Mouse (Mus musculus): ENCODE results near the gene Rbm19. TPM values are rescaled to one million over a fixed set of nuclear protein-coding genes. Genes with fewer than 3 reads are reported as not detected.

Rbm19 gene
- polyA plus RNA-seq (2015; fragmentation: Nextera tagmentation; extraction: Ambion mirVana), result 28.4 and 28.8 TPM in 2 replicates

DNA sequence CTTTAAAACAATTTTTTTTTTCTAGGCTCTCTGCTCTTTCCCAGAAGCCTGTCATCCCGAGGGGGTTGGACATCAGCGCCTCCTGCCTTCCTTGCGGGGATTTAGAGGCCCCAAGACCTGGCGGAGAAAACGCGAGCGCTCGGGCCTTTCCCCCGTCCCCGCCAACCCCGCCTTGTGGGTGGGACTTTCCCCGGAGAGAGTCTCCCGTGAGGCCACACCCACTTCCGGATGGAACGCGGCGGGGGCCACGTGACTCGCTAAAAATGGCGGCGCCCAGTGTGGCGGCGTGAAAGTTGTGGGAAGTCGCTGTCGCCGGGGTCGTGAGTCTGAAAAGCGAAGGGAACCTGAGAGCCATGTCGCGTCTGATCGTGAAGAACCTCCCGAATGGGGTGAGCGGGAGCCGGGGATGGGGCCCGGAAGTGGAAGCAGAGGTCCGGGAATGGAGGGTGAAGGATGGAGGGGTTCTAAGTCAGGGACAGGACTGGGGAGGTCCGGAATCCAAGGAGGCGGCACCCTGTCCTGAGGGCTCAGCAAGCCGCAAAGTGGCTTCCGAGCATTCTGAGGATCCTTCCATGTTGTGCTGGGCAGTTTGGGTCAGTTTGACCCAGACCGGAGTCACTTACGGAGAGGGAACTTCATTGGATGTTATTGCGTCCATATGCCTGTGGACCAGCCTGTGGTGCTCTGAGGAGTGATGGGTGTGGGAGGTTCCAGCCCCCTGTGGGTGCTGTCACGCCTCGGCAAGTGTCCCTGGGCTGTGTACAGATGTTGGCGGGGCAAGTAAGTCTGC, at the start of gene Rbm19:
Rbm19 (plus strand) TSS at position 205 of the 790 bp plus-strand sequence.
- Histone ChIP-seq H3K9me3 (no peaks in the 10 kb centered on the region), H3K4me2 (peak within 1 kb of the TSS; percentile 87), H3K4me1 (peaks cover 7% of the 10 kb centered on the region), H3K27me3 (no peaks in the 10 kb centered on the region), H3K36me3 (peaks cover 26% of the 10 kb centered on the region), H3K9ac (peak within 1 kb of the TSS; percentile 84), H3K27ac (peak within 1 kb of the TSS; percentile 51; the same call in 1 of the 2 replicates), H3K4me3 (peak within 1 kb of the TSS; percentile 84)
- WGBS, result 1% methylated on average over 46 of the region's 46 CpGs
- ATAC-seq (ENCODE audit: insufficient number of reproducible peaks, insufficient read depth, low FRiP score, low TSS enrichment, low read depth), result peak; percentile 84; the same call in 1 of the 2 replicates

DNA sequence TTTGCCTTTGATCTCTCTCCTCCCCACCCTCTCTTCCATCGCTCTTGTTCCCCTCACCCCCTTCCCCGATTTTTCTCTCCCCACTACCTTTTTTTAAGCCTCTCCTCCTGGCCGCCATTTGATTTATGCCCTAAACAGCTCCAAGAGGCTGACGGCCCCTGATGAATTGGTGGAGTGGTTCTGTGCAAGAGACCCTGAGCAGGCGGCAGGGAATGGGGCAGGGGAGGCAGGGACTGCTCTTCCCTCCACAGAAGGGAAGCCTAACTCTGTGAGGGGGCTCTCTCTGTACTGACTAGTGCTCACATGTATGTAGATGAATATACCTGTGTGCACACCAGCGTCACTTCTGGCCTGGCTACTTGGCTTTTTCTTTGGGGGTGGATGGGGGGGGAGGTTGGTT, 49.0 kb upstream of the Rbm19 start:
- ATAC-seq (ENCODE audit: insufficient number of reproducible peaks, insufficient read depth, low FRiP score, low TSS enrichment, low read depth), result no peak
- WGBS, result 56% methylated on average over 6 of the region's 6 CpGs
- Histone ChIP-seq H3K9me3 (no peaks in the 10 kb centered on the region), H3K27ac (no peak overlapping the region), H3K4me3 (no peak overlapping the region), H3K36me3 (no peaks in the 10 kb centered on the region), H3K27me3 (peaks cover 4% of the 10 kb centered on the region; the same call in 1 of the 2 replicates), H3K4me2 (no peak overlapping the region), H3K9ac (no peak overlapping the region), H3K4me1 (no peaks in the 10 kb centered on the region)

DNA sequence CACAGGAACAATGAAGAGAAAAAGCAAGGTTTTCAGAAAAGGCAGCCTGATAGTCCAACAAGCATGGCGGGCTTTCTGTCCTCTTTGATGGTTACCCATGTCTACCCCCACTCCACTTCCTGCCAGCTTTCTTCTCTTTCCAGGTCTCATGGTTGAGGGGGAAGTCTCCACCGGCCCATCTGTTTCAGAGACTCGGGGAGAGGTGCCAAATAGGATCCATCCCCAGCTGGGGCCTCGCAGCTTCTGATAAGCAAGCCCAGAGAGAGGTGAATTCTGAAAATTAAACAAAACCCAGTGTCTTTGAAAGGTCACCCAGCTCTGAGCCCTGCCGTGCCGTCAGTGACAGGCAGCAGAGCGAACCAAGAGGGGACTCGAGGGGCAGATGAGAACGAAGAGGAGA, 42.2 kb upstream of the Rbm19 start:
- no peak overlapping the region for H3K4me2 ChIP-seq
- no peak for ATAC-seq (ENCODE audit: insufficient number of reproducible peaks, insufficient read depth, low FRiP score, low TSS enrichment, low read depth)
- WGBS, result 74% methylated on average over 9 of the region's 9 CpGs
- no peaks in the 10 kb centered on the region for H3K4me1 ChIP-seq
- H3K9me3 ChIP-seq, result no peaks in the 10 kb centered on the region
- no peak overlapping the region for H3K4me3 ChIP-seq
- peaks cover 4% of the 10 kb centered on the region; the same call in 1 of the 2 replicates for H3K27me3 ChIP-seq
- no peak overlapping the region for H3K27ac ChIP-seq
- no peaks in the 10 kb centered on the region for H3K36me3 ChIP-seq
- H3K9ac ChIP-seq, result no peak overlapping the region

DNA sequence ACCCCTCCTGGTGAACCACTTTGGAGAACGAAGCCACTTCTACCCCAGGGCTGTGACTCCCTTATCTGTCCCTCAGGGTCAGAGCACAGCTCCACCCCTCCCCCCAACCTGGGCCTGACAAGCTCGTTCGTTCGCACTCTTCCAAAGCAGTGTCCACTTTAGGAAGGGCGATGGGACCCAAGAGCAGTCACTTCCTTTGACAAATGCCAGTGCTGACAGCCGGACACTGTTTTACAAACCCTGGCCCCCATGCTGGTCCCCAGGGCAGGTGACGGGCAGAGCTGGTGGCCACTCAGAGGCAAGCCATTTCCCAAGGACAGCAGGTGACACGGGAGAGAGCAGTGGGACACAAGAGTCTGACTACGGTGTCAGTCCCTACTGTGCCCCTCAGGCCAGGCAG, 36.2 kb upstream of the Rbm19 start:
- Histone ChIP-seq H3K9me3 (no peaks in the 10 kb centered on the region), H3K4me2 (no peak overlapping the region), H3K4me3 (no peak overlapping the region), H3K27ac (no peak overlapping the region), H3K9ac (no peak overlapping the region), H3K36me3 (no peaks in the 10 kb centered on the region), H3K4me1 (no peaks in the 10 kb centered on the region), H3K27me3 (peaks cover 10% of the 10 kb centered on the region; the same call in 1 of the 2 replicates)
- ATAC-seq (ENCODE audit: insufficient number of reproducible peaks, insufficient read depth, low FRiP score, low TSS enrichment, low read depth), result no peak
- WGBS, result 69% methylated on average over 9 of the region's 9 CpGs

DNA sequence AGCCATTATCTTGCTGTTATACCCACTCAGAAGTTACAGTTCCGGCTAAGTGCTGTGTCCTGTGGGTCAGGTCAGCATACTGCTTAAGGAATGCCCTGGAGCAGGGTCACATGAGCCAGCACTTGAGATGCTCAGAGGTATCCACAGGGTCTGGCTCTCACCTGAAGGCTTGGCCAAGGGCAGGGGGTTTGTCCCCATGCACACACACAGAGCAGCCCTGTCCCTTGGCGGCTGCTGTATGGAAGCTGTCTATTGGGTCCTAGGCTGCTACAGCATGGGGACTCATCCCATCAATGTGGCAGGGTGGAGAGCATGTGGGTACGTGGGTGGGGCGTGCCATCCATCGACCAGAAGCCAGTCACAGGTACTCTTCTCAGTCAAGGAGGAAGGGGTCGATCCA, 35.8 kb upstream of the Rbm19 start:
- Histone ChIP-seq H3K36me3 (no peaks in the 10 kb centered on the region), H3K4me3 (no peak overlapping the region), H3K27me3 (peaks cover 10% of the 10 kb centered on the region; the same call in 1 of the 2 replicates), H3K27ac (no peak overlapping the region), H3K4me1 (no peaks in the 10 kb centered on the region), H3K9me3 (no peaks in the 10 kb centered on the region), H3K9ac (no peak overlapping the region), H3K4me2 (no peak overlapping the region)
- 83% methylated on average over 6 of the region's 6 CpGs for WGBS
- no peak for ATAC-seq (ENCODE audit: insufficient number of reproducible peaks, insufficient read depth, low FRiP score, low TSS enrichment, low read depth)

DNA sequence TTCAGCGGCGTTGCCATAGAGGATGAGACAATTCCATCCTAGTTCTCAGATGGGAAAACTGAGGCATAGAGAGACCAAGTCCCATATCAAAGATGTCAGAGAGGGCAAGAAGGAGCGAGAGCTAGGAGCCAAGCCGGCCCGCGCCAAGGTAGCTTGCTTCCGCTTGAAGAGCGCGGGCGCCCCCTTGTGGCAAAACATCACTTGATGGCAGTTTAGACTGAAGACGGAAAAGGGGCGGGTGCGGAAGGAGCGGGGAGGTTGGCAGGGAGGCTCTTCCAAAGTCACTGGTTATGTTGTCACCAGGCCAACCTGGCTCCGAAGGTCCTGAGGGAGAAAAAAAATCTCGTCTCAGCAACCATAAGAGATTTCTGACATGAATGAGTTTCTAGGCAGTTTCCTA, 27.7 kb upstream of the Rbm19 start:
- Histone ChIP-seq H3K4me1 (no peaks in the 10 kb centered on the region), H3K4me2 (no peak overlapping the region; the same call in 1 of the 2 replicates), H3K9ac (no peak overlapping the region), H3K4me3 (no peak overlapping the region), H3K9me3 (no peaks in the 10 kb centered on the region), H3K27ac (no peak overlapping the region), H3K27me3 (peaks cover 48% of the 10 kb centered on the region), H3K36me3 (no peaks in the 10 kb centered on the region)
- no peak for ATAC-seq (ENCODE audit: insufficient number of reproducible peaks, insufficient read depth, low FRiP score, low TSS enrichment, low read depth)
- 2% methylated on average over 16 of the region's 16 CpGs for WGBS

DNA sequence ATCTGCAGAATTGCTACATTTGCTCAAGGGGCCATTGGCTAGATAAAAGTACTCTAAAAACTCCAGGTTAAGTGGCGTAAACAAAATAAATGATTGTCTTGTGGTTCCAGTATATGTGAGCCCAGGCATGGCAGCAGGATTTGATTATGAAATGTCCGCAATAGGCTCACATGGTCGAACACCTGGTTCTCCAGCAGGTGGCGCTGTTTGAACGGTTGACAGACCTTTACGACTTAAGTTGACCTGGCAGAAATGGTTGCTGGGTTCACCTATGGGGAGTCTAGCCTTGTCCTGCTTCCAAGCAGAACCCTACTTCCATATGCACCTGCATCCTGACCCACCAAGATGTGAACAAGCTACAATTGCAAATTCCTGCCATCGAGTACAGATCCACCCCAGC, 21.7 kb upstream of the Rbm19 start:
- Histone ChIP-seq H3K9me3 (no peaks in the 10 kb centered on the region), H3K4me3 (no peak overlapping the region), H3K4me1 (0 out of 2 replicates have a peak, but pooled peaks cover 7% of the 10 kb centered on the region), H3K27ac (no peak overlapping the region), H3K9ac (no peak overlapping the region), H3K36me3 (no peaks in the 10 kb centered on the region), H3K4me2 (no peak overlapping the region), H3K27me3 (peaks cover 31% of the 10 kb centered on the region)
- WGBS, result 52% methylated on average over 7 of the region's 7 CpGs
- no peak for ATAC-seq (ENCODE audit: insufficient number of reproducible peaks, insufficient read depth, low FRiP score, low TSS enrichment, low read depth)

DNA sequence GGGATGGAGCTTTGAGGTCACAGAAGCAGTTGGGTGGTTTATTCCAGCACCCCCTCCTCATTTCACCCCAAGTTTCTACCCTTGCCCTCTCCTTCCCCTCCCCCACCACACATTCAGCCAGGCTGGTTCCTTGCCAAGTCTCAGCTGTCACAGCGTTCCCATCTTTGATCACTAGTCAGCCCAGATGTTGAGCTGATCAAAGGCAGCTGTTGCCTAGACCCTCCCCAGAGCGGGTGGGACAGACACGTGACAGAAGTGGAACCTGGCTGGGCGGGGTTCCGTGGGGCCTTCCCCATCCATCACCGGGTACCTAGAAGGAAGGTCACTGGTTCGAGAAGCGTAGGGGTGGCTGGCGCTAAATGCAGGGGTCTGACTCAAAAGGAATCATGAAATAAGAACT, 19.2 kb upstream of the Rbm19 start:
- H3K4me1 ChIP-seq, result 0 out of 2 replicates have a peak, but pooled peaks cover 7% of the 10 kb centered on the region
- WGBS, result 36% methylated on average over 9 of the region's 9 CpGs
- no peak for ATAC-seq (ENCODE audit: insufficient number of reproducible peaks, insufficient read depth, low FRiP score, low TSS enrichment, low read depth)
- H3K36me3 ChIP-seq, result no peaks in the 10 kb centered on the region
- 0 out of 2 replicates have a peak, but pooled peaks cover 3% of the 10 kb centered on the region for H3K9me3 ChIP-seq
- no peak overlapping the region for H3K27ac ChIP-seq
- peaks cover 8% of the 10 kb centered on the region for H3K27me3 ChIP-seq
- H3K9ac ChIP-seq, result no peak overlapping the region
- H3K4me3 ChIP-seq, result no peak overlapping the region
- H3K4me2 ChIP-seq, result no peak overlapping the region

DNA sequence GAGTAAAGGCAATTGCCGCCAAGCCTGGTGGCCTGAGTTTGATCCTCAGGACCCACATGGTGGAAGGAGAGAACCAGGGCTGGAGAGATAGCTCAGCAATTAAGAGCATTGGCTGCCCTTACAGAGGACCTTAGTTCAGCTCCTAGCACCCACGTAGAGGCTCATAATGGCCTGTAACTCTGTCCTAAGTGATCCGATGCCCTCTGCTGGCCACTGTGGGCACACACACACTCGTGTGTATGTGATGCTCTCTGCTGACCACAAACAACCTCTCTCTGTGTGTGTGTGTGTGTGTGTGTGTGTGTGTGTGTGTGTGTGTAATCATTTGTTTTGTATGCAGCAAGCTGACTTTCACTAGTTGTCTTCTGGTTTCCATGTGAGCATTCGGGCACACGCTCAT, 15.5 kb upstream of the Rbm19 start:
- no peak overlapping the region for H3K4me3 ChIP-seq

DNA sequence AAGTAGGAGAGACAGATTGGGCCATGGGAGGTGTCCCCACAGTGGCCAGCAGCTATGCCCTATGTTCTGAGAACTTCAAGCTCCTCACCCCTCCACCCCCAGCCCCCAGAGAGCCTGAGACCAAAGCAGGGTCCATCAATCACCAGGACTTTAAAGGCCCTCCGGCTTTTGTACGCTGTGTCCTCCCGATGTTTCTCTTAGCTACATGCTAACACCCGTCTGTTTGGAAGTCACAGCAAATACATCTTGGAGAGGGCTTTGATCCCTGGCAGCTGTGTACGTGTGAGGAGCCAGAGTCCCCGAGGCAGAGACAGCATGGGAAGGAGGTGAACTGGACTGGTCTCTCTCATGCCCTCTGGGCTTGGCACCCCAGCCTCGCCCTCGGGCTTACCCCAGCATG, 14.2 kb upstream of the Rbm19 start:
- Histone ChIP-seq H3K4me1 (0 out of 2 replicates have a peak, but pooled peaks cover 3% of the 10 kb centered on the region), H3K4me3 (no peak overlapping the region), H3K27me3 (peaks cover 5% of the 10 kb centered on the region), H3K9me3 (0 out of 2 replicates have a peak, but pooled peaks cover 3% of the 10 kb centered on the region), H3K36me3 (no peaks in the 10 kb centered on the region), H3K4me2 (no peak overlapping the region), H3K27ac (no peak overlapping the region), H3K9ac (no peak overlapping the region)
- no peak for ATAC-seq (ENCODE audit: insufficient number of reproducible peaks, insufficient read depth, low FRiP score, low TSS enrichment, low read depth)
- 83% methylated on average over 8 of the region's 8 CpGs for WGBS

More for the DNA sequence above, 15.5 kb upstream of the Rbm19 start:
- Histone ChIP-seq H3K36me3 (no peaks in the 10 kb centered on the region), H3K4me2 (no peak overlapping the region), H3K4me1 (0 out of 2 replicates have a peak, but pooled peaks cover 7% of the 10 kb centered on the region), H3K9me3 (0 out of 2 replicates have a peak, but pooled peaks cover 3% of the 10 kb centered on the region), H3K27me3 (no peaks in the 10 kb centered on the region; the same call in 1 of the 2 replicates), H3K9ac (no peak overlapping the region), H3K27ac (no peak overlapping the region)
- 84% methylated on average over 6 of the region's 6 CpGs for WGBS
- ATAC-seq (ENCODE audit: insufficient number of reproducible peaks, insufficient read depth, low FRiP score, low TSS enrichment, low read depth), result no peak

DNA sequence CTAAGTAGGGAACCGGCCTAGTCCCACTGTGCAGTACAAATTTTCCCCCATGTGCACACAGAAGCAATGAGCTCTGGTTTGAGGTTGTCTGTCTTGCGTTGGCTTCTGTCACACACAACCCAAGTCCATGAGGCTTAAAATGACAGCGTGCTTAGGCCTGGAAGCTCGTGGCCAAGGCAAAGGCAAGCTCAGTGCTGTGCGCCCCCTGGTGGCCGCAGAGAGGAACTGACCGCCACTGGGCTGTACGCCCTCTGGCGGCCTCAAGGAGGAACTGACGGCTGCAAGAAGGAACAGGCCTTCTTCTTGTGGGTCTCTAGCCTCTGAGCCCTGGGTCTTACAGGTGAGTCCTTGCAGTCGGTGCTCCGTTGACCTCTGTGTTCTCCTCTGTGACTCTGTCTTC, 13.5 kb upstream of the Rbm19 start:
- no peaks in the 10 kb centered on the region for H3K4me1 ChIP-seq
- no peak overlapping the region for H3K4me3 ChIP-seq
- H3K4me2 ChIP-seq, result no peak overlapping the region
- ATAC-seq (ENCODE audit: insufficient number of reproducible peaks, insufficient read depth, low FRiP score, low TSS enrichment, low read depth), result no peak
- peaks cover 5% of the 10 kb centered on the region for H3K27me3 ChIP-seq
- H3K27ac ChIP-seq, result no peak overlapping the region
- H3K9ac ChIP-seq, result no peak overlapping the region
- 12% methylated on average over 12 of the region's 12 CpGs for WGBS
- 0 out of 2 replicates have a peak, but pooled peaks cover 3% of the 10 kb centered on the region for H3K9me3 ChIP-seq
- H3K36me3 ChIP-seq, result no peaks in the 10 kb centered on the region

DNA sequence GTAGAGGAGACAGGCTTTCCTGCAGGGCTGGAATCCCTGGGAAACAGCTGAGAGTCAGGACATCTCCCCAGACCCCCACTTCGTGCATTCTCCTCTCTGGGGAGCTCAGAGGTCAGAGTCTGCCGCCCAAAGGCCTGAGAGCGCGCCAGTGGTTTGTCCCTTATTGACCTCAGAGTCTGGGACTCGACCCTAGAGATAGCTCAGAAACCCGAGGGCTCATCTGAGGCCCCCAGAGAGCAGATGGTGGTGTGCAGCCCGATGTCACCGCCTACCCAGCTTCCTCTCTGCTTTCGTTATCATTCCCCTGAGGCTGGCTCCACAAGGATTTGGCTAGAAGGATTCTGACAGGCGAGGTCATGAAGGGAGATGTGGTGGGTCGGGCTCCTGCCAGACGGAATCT, 12.8 kb upstream of the Rbm19 start:
- 0 out of 2 replicates have a peak, but pooled peaks cover 3% of the 10 kb centered on the region for H3K9me3 ChIP-seq
- H3K4me1 ChIP-seq, result no peaks in the 10 kb centered on the region
- ATAC-seq (ENCODE audit: insufficient number of reproducible peaks, insufficient read depth, low FRiP score, low TSS enrichment, low read depth), result no peak
- H3K4me2 ChIP-seq, result no peak overlapping the region
- H3K4me3 ChIP-seq, result no peak overlapping the region
- no peak overlapping the region for H3K9ac ChIP-seq
- no peaks in the 10 kb centered on the region for H3K36me3 ChIP-seq
- no peak overlapping the region for H3K27ac ChIP-seq
- WGBS, result 43% methylated on average over 12 of the region's 12 CpGs
- peaks cover 11% of the 10 kb centered on the region for H3K27me3 ChIP-seq
